Mouse (Mus musculus) adipocyte (in vitro differentiated cells): ENCODE results near the gene Ergic1.
A peak's percentile ranks its signal among the peaks of the same experiment; 100 is the strongest.

Experiments used
- DNase-seq: peaks from one replicate; pipeline ENCODE4 v3.0.0-alpha.2; 2016; ENCODE audit warnings: low spot score

Ergic1 gene

GRCm38 (mm10) chr17:26625521-26626010, 64.3 kb downstream of the Ergic1 start:
- peak; percentile 25 for DNase-seq

GRCm38 (mm10) chr17:26628479-26628878, 67.2 kb downstream of the Ergic1 start:
- DNase-seq = no peak

GRCm38 (mm10) chr17:26628936-26629335, 67.6 kb downstream of the Ergic1 start:
- no peak for DNase-seq

GRCm38 (mm10) chr17:26631811-26632327, 70.6 kb downstream of the Ergic1 start:
- DNase-seq = no peak

- no peak for DNase-seq
These were observed 71.9 kb downstream of the Ergic1 start for GRCm38 (mm10) chr17:26633186-26633585.

GRCm38 (mm10) chr17:26633926-26634325, 72.6 kb downstream of the Ergic1 start:
- DNase-seq = no peak

GRCm38 (mm10) chr17:26634539-26634938, 73.2 kb downstream of the Ergic1 start:
- no peak for DNase-seq

GRCm38 (mm10) chr17:26635951-26636350, 74.7 kb downstream of the Ergic1 start:
- no peak for DNase-seq

GRCm38 (mm10) chr17:26637851-26638250, 76.6 kb downstream of the Ergic1 start:
- DNase-seq = peak; percentile 54

GRCm38 (mm10) chr17:26638655-26639054, 77.4 kb downstream of the Ergic1 start:
- peak; percentile 80 for DNase-seq

GRCm38 (mm10) chr17:26639791-26640190, 78.5 kb downstream of the Ergic1 start:
- no peak for DNase-seq

- DNase-seq = peak; percentile 42
These were observed 79.0 kb downstream of the Ergic1 start for GRCm38 (mm10) chr17:26640286-26640740.

- no peak for DNase-seq
These were observed 82.2 kb downstream of the Ergic1 start for GRCm38 (mm10) chr17:26643456-26643855.

- DNase-seq = no peak
These were observed 82.7 kb downstream of the Ergic1 start for GRCm38 (mm10) chr17:26643993-26644392.

GRCm38 (mm10) chr17:26644509-26645410, 83.5 kb downstream of the Ergic1 start:
- DNase-seq = no peak

- DNase-seq = no peak
These were observed 84.1 kb downstream of the Ergic1 start for GRCm38 (mm10) chr17:26645411-26645854.

GRCm38 (mm10) chr17:26647283-26647682, 86.0 kb downstream of the Ergic1 start:
- no peak for DNase-seq

GRCm38 (mm10) chr17:26649565-26649964, 88.3 kb downstream of the Ergic1 start:
- peak; percentile 18 for DNase-seq

- DNase-seq = no peak
These were observed 89.4 kb downstream of the Ergic1 start for GRCm38 (mm10) chr17:26650451-26651363.

- DNase-seq = no peak
These were observed 97.7 kb downstream of the Ergic1 start for GRCm38 (mm10) chr17:26658854-26659572.

GRCm38 (mm10) chr17:26659573-26659915, 98.3 kb downstream of the Ergic1 start:
- DNase-seq = no peak
